Mouse (Mus musculus) midbrain, embryonic 15.5 days (tissue): ENCODE data around the gene Fstl4. TPM values are rescaled to one million over a fixed set of nuclear protein-coding genes. Genes with fewer than 3 reads are reported as not detected.

Experiments used
- ATAC-seq: fragments of 200-750 bp; cut with Nextera tagmentation; replicated peaks from 2 replicates; pipeline ENCODE4 v1.8.0; 2017; ENCODE audit warnings: moderate TSS enrichment
- H3K27ac ChIP-seq: fragments of 300-500 bp; sonication (generic); 2 replicates; pipeline ENCODE4 v1.5.1; 2015; ENCODE audit warnings: mild to moderate bottlenecking, inconsistent platforms
- H3K27me3 ChIP-seq: fragments of 300-500 bp; sonication (generic); replicated peaks from 2 replicates; pipeline ENCODE4 v1.6.1; 2015; ENCODE audit warnings: inconsistent platforms
- H3K36me3 ChIP-seq: fragments of 300-500 bp; sonication (generic); replicated peaks from 2 replicates; pipeline ENCODE4 v1.6.1; 2015; ENCODE audit warnings: inconsistent platforms
- H3K4me1 ChIP-seq: fragments of 300-500 bp; sonication (generic); 2 replicates; pipeline ENCODE4 v1.6.1; 2015; ENCODE audit warnings: inconsistent platforms
- H3K4me2 ChIP-seq: fragments of 300-500 bp; sonication (generic); 2 replicates; pipeline ENCODE4 v1.6.1; 2015; ENCODE audit warnings: inconsistent platforms, mild to moderate bottlenecking, moderate library complexity
- H3K4me3 ChIP-seq: fragments of 300-500 bp; sonication (generic); 2 replicates; pipeline ENCODE4 v1.5.1; 2015; ENCODE audit warnings: mild to moderate bottlenecking, inconsistent platforms
- H3K9ac ChIP-seq: fragments of 300-500 bp; sonication (generic); 2 replicates; pipeline ENCODE4 v1.6.1; 2015; ENCODE audit warnings: mild to moderate bottlenecking, inconsistent platforms
- H3K9me3 ChIP-seq: fragments of 300-500 bp; sonication (generic); 2 replicates; pipeline ENCODE4 v1.6.1; 2016; ENCODE audit warnings: inconsistent platforms
- WGBS: fragments of 180-500 bp; shearing (Covaris S2); methylation state at CpG from one replicate; pipeline ENCODE4 v1.1.7; 2015; ENCODE audit warnings: mixed read lengths; 5-methylcytosine and 5-hydroxymethylcytosine counted together
- polyA plus RNA-seq: library from polyadenylated mRNA; unstranded; fragments of >200 nt; fragmentation: Nextera tagmentation; extraction: Ambion mirVana; gene quantifications from 2 replicates; pipeline ENCODE4 v1.2.1, GENCODE M21; 2015

Gene Fstl4
- polyA plus RNA-seq = 10.3 and 11.5 TPM in 2 replicates

- Histone ChIP-seq H3K36me3 (no peaks in the 10 kb centered on the region), H3K27me3 (peaks cover 32% of the 10 kb centered on the region), H3K9me3 (no peaks in the 10 kb centered on the region), H3K4me1 (peaks cover 16% of the 10 kb centered on the region), H3K27ac (no peak within 1 kb of the TSS), H3K9ac (peak within 1 kb of the TSS; percentile 74), H3K4me2 (peak within 1 kb of the TSS; percentile 95), H3K4me3 (peak within 1 kb of the TSS; percentile 62)
- peak; percentile 70 for ATAC-seq
- WGBS = under 1% methylated on average over 47 of the region's 48 CpGs
Observed at GRCm38 (mm10) chr11:52764461-52764893, at the start of gene Fstl4. Gene Fstl4, plus strand, starts transcription at chr11:52764634.

GRCm38 (mm10) chr11:52718570-52718969 lies 45.9 kb upstream of the Fstl4 start:
- no peak for ATAC-seq
- H3K27ac ChIP-seq = no peak overlapping the region
- WGBS = 83% methylated on average over 1 of the region's 1 CpGs

GRCm38 (mm10) chr11:52721087-52721486 lies 43.3 kb upstream of the Fstl4 start:
- 75% methylated on average over 6 of the region's 6 CpGs for whole genome bisulfite sequencing
- H3K4me1 ChIP-seq = no peaks in the 10 kb centered on the region
- no peak for ATAC-seq

More at GRCm38 (mm10) chr11:52718570-52718969, 45.9 kb upstream of the Fstl4 start:
- Histone ChIP-seq H3K9ac (no peak overlapping the region), H3K4me1 (no peaks in the 10 kb centered on the region), H3K4me2 (no peak overlapping the region), H3K27me3 (no peaks in the 10 kb centered on the region), H3K4me3 (no peak overlapping the region), H3K9me3 (no peaks in the 10 kb centered on the region), H3K36me3 (no peaks in the 10 kb centered on the region)

GRCm38 (mm10) chr11:52722706-52723105 lies 41.7 kb upstream of the Fstl4 start:
- Histone ChIP-seq H3K27ac (no peak overlapping the region), H3K27me3 (no peaks in the 10 kb centered on the region), H3K4me1 (no peaks in the 10 kb centered on the region), H3K4me3 (no peak overlapping the region), H3K9ac (no peak overlapping the region), H3K36me3 (no peaks in the 10 kb centered on the region), H3K4me2 (no peak overlapping the region), H3K9me3 (no peaks in the 10 kb centered on the region)
- ATAC-seq = no peak
- WGBS = 93% methylated on average over 4 of the region's 4 CpGs

More at GRCm38 (mm10) chr11:52721087-52721486, 43.3 kb upstream of the Fstl4 start:
- Histone ChIP-seq H3K4me2 (no peak overlapping the region), H3K27ac (no peak overlapping the region), H3K27me3 (no peaks in the 10 kb centered on the region), H3K4me3 (no peak overlapping the region), H3K9ac (no peak overlapping the region), H3K36me3 (no peaks in the 10 kb centered on the region), H3K9me3 (no peaks in the 10 kb centered on the region)

- Histone ChIP-seq H3K4me3 (no peak overlapping the region), H3K4me1 (no peaks in the 10 kb centered on the region), H3K9me3 (no peaks in the 10 kb centered on the region), H3K27ac (no peak overlapping the region), H3K9ac (no peak overlapping the region), H3K36me3 (no peaks in the 10 kb centered on the region), H3K27me3 (no peaks in the 10 kb centered on the region), H3K4me2 (no peak overlapping the region)
- 100% methylated on average over 1 of the region's 1 CpGs for WGBS
- no peak for ATAC-seq
Observed at GRCm38 (mm10) chr11:52726001-52726400, 38.4 kb upstream of the Fstl4 start.

- 60% methylated on average over 15 of the region's 15 CpGs for WGBS
- Histone ChIP-seq H3K27ac (no peak overlapping the region), H3K27me3 (no peaks in the 10 kb centered on the region), H3K4me2 (no peak overlapping the region), H3K36me3 (no peaks in the 10 kb centered on the region), H3K4me1 (no peaks in the 10 kb centered on the region), H3K9me3 (no peaks in the 10 kb centered on the region), H3K4me3 (no peak overlapping the region), H3K9ac (no peak overlapping the region)
- no peak for ATAC-seq
Observed at GRCm38 (mm10) chr11:52728479-52728878, 36.0 kb upstream of the Fstl4 start.

- Histone ChIP-seq H3K4me1 (no peaks in the 10 kb centered on the region), H3K36me3 (no peaks in the 10 kb centered on the region), H3K9me3 (no peaks in the 10 kb centered on the region), H3K4me3 (no peak overlapping the region), H3K27me3 (no peaks in the 10 kb centered on the region), H3K27ac (no peak overlapping the region), H3K4me2 (no peak overlapping the region), H3K9ac (no peak overlapping the region)
- no peak for ATAC-seq
- 91% methylated on average over 5 of the region's 5 CpGs for WGBS
Observed at GRCm38 (mm10) chr11:52729890-52730289, 34.5 kb upstream of the Fstl4 start.

GRCm38 (mm10) chr11:52731979-52732378 lies 32.5 kb upstream of the Fstl4 start:
- H3K4me2 ChIP-seq = no peak overlapping the region
- H3K27ac ChIP-seq = no peak overlapping the region
- ATAC-seq = no peak
- no peaks in the 10 kb centered on the region for H3K27me3 ChIP-seq
- H3K36me3 ChIP-seq = no peaks in the 10 kb centered on the region
- no peaks in the 10 kb centered on the region for H3K9me3 ChIP-seq
- 51% methylated on average over 8 of the region's 8 CpGs for WGBS
- H3K9ac ChIP-seq = no peak overlapping the region
- H3K4me1 ChIP-seq = no peaks in the 10 kb centered on the region
- no peak overlapping the region for H3K4me3 ChIP-seq

GRCm38 (mm10) chr11:52734493-52735195 lies 29.8 kb upstream of the Fstl4 start:
- H3K9ac ChIP-seq = no peak overlapping the region
- H3K36me3 ChIP-seq = no peaks in the 10 kb centered on the region
- H3K4me3 ChIP-seq = no peak overlapping the region
- ATAC-seq = no peak
- H3K27ac ChIP-seq = no peak overlapping the region
- no peaks in the 10 kb centered on the region for H3K27me3 ChIP-seq
- 92% methylated on average over 6 of the region's 6 CpGs for WGBS
- no peaks in the 10 kb centered on the region for H3K9me3 ChIP-seq
- no peak overlapping the region for H3K4me2 ChIP-seq
- H3K4me1 ChIP-seq = no peaks in the 10 kb centered on the region

- Histone ChIP-seq H3K9me3 (no peaks in the 10 kb centered on the region), H3K4me2 (no peak overlapping the region), H3K36me3 (no peaks in the 10 kb centered on the region), H3K27me3 (no peaks in the 10 kb centered on the region), H3K4me1 (no peaks in the 10 kb centered on the region), H3K27ac (no peak overlapping the region), H3K4me3 (no peak overlapping the region), H3K9ac (no peak overlapping the region)
- WGBS = 21% methylated on average over 9 of the region's 9 CpGs
- no peak for ATAC-seq
Observed at GRCm38 (mm10) chr11:52739187-52739586, 25.2 kb upstream of the Fstl4 start.

GRCm38 (mm10) chr11:52740466-52740865 lies 24.0 kb upstream of the Fstl4 start:
- H3K36me3 ChIP-seq = no peaks in the 10 kb centered on the region
- ATAC-seq = no peak

GRCm38 (mm10) chr11:52743956-52744355 lies 20.5 kb upstream of the Fstl4 start:
- H3K4me2 ChIP-seq = no peak overlapping the region
- H3K4me1 ChIP-seq = no peaks in the 10 kb centered on the region
- H3K4me3 ChIP-seq = no peak overlapping the region
- no peaks in the 10 kb centered on the region for H3K9me3 ChIP-seq
- no peak overlapping the region for H3K27ac ChIP-seq
- no peaks in the 10 kb centered on the region for H3K27me3 ChIP-seq
- no peak overlapping the region for H3K9ac ChIP-seq
- ATAC-seq = no peak
- H3K36me3 ChIP-seq = no peaks in the 10 kb centered on the region

More at GRCm38 (mm10) chr11:52740466-52740865, 24.0 kb upstream of the Fstl4 start:
- Histone ChIP-seq H3K4me2 (no peak overlapping the region), H3K9me3 (no peaks in the 10 kb centered on the region), H3K9ac (no peak overlapping the region), H3K27ac (no peak overlapping the region), H3K27me3 (no peaks in the 10 kb centered on the region), H3K4me1 (no peaks in the 10 kb centered on the region), H3K4me3 (no peak overlapping the region)
